Mouse (Mus musculus): Measurements from ENCODE around the gene Gm45208. TPM values are rescaled to one million over a fixed set of nuclear protein-coding genes. Genes with fewer than 3 reads are reported as not detected.

Gm45208 gene
- total and polyA plus RNA-seq, 3 experiments, result 6.2 TPM; not detected in 2

- no peak for DNase-seq
Measured at GRCm38 (mm10) chrX:7772766-7773165, 50.7 kb downstream of the Gm45208 start.

- no peak for DNase-seq
Measured at GRCm38 (mm10) chrX:7775501-7776205, 53.6 kb downstream of the Gm45208 start.

- DNase-seq, result peak; percentile 57
Measured at GRCm38 (mm10) chrX:7776329-7777082, 54.5 kb downstream of the Gm45208 start.

- DNase-seq, result no peak
Measured at GRCm38 (mm10) chrX:7778450-7779244, 56.6 kb downstream of the Gm45208 start.

GRCm38 (mm10) chrX:7779294-7779693 is 57.2 kb downstream of the Gm45208 start:
- DNase-seq, result no peak

Other genes with a start within 250 kb of the Gm45208 start
- gene Foxp3, start 148.6 kb upstream of the Gm45208 start, total RNA-seq (2021), result not detected
- 0.06 and 0.18 TPM in 2 replicates for gene Foxp3, start 148.6 kb upstream of the Gm45208 start, polyA plus RNA-seq (2012; rRNA removed)
- gene Ppp1r3f, start 148.0 kb upstream of the Gm45208 start, total RNA-seq (2021), result 1 to 10 TPM; 2.6 to 4.5 TPM
- 5.0 and 6.2 TPM in 2 replicates for gene Ppp1r3f, start 148.0 kb upstream of the Gm45208 start, polyA plus RNA-seq (2012; rRNA removed)
- gene Ccdc22, start 116.7 kb upstream of the Gm45208 start, total RNA-seq (2021), result 10 to 100 TPM; 21.3 to 22.4 TPM
- gene Ccdc22, start 116.7 kb upstream of the Gm45208 start, polyA plus RNA-seq (2012; rRNA removed), result 21.6 and 24.0 TPM in 2 replicates
- under 1 TPM in 1 of 2 experiments, not detected in 1; 0.07 TPM for gene Cacna1f, start 115.2 kb upstream of the Gm45208 start, total RNA-seq (2021)
- 0.06 TPM in 1 of 2 replicates, not detected in the other for gene Cacna1f, start 115.2 kb upstream of the Gm45208 start, polyA plus RNA-seq (2012; rRNA removed)
- gene Syp, start 83.8 kb upstream of the Gm45208 start, total RNA-seq (2021), result 10 to 100 TPM; 34.3 to 81.7 TPM
- 20.4 and 21.6 TPM in 2 replicates for gene Syp, start 83.8 kb upstream of the Gm45208 start, polyA plus RNA-seq (2012; rRNA removed)
- 10 to 100 TPM in 1 of 2 experiments, 1 to 10 TPM in 1; 10.0 to 12.3 TPM for gene Prickle3, start 65.0 kb upstream of the Gm45208 start, total RNA-seq (2021)
- 46.0 and 46.4 TPM in 2 replicates for gene Prickle3, start 65.0 kb upstream of the Gm45208 start, polyA plus RNA-seq (2012; rRNA removed)
- gene Plp2, start 50.9 kb upstream of the Gm45208 start, total RNA-seq (2021), result 10 to 100 TPM; 72.7 to 93.7 TPM
- 87.0 and 88.3 TPM in 2 replicates for gene Plp2, start 50.9 kb upstream of the Gm45208 start, polyA plus RNA-seq (2012; rRNA removed)
- gene Magix, start 41.0 kb upstream of the Gm45208 start, total RNA-seq (2021), result under 1 TPM; 0.35 to 0.76 TPM
- 0.77 and 2.5 TPM in 2 replicates for gene Magix, start 41.0 kb upstream of the Gm45208 start, polyA plus RNA-seq (2012; rRNA removed)
- gene Gpkow, start 25.1 kb upstream of the Gm45208 start, total RNA-seq (2021), result 10 to 100 TPM; 55.7 to 58.4 TPM
- gene Gpkow, start 25.1 kb upstream of the Gm45208 start, polyA plus RNA-seq (2012; rRNA removed), result 4.2 and 5.4 TPM in 2 replicates
- 10 to 100 TPM; 63.7 to 68.0 TPM for gene Wdr45, start 7.9 kb upstream of the Gm45208 start, total RNA-seq (2021)
- gene Wdr45, start 7.9 kb upstream of the Gm45208 start, polyA plus RNA-seq (2012; rRNA removed), result 51.1 and 51.5 TPM in 2 replicates
- 10 to 100 TPM; 12.9 to 17.9 TPM for gene Praf2, start 6.2 kb downstream of the Gm45208 start, total RNA-seq (2021)
- 37.3 and 55.0 TPM in 2 replicates for gene Praf2, start 6.2 kb downstream of the Gm45208 start, polyA plus RNA-seq (2012; rRNA removed)
- 1 to 10 TPM; 2.9 to 3.7 TPM for gene Ccdc120, start 28.7 kb downstream of the Gm45208 start, total RNA-seq (2021)
- 11.6 and 12.8 TPM in 2 replicates for gene Ccdc120, start 28.7 kb downstream of the Gm45208 start, polyA plus RNA-seq (2012; rRNA removed)
- 10 to 100 TPM; 45.4 to 59.2 TPM for gene Tfe3, start 40.3 kb downstream of the Gm45208 start, total RNA-seq (2021)
- 40.7 and 41.3 TPM in 2 replicates for gene Tfe3, start 40.3 kb downstream of the Gm45208 start, polyA plus RNA-seq (2012; rRNA removed)
- 10 to 100 TPM; 44.7 to 47.8 TPM for gene Gripap1, start 67.5 kb downstream of the Gm45208 start, total RNA-seq (2021)
- gene Gripap1, start 67.5 kb downstream of the Gm45208 start, polyA plus RNA-seq (2012; rRNA removed), result 18.3 and 19.5 TPM in 2 replicates
- under 1 TPM; 0.86 to 0.92 TPM for gene Kcnd1, start 100.0 kb downstream of the Gm45208 start, total RNA-seq (2021)
- 1.1 and 1.2 TPM in 2 replicates for gene Kcnd1, start 100.0 kb downstream of the Gm45208 start, polyA plus RNA-seq (2012; rRNA removed)
- gene Otud5, start 119.1 kb downstream of the Gm45208 start, total RNA-seq (2021), result 10 to 100 TPM; 53.9 to 65.8 TPM
- 34.5 and 51.6 TPM in 2 replicates for gene Otud5, start 119.1 kb downstream of the Gm45208 start, polyA plus RNA-seq (2012; rRNA removed)
- gene Pim2, start 156.0 kb downstream of the Gm45208 start, total RNA-seq (2021), result 10 to 100 TPM in 1 of 2 experiments, 1 to 10 TPM in 1; 7.3 to 12.6 TPM
- 23.0 and 23.7 TPM in 2 replicates for gene Pim2, start 156.0 kb downstream of the Gm45208 start, polyA plus RNA-seq (2012; rRNA removed)
- 10 to 100 TPM; 39.6 to 75.3 TPM for gene Slc35a2, start 161.8 kb downstream of the Gm45208 start, total RNA-seq (2021)
- 158 and 186 TPM in 2 replicates for gene Slc35a2, start 161.8 kb downstream of the Gm45208 start, polyA plus RNA-seq (2012; rRNA removed)
- 100 to 1,000 TPM; 102 to 144 TPM for gene Pqbp1, start 177.0 kb downstream of the Gm45208 start, total RNA-seq (2021)
- 93.3 and 120 TPM in 2 replicates for gene Pqbp1, start 177.0 kb downstream of the Gm45208 start, polyA plus RNA-seq (2012; rRNA removed)
- 100 to 1,000 TPM; 102 to 113 TPM for gene Timm17b, start 177.1 kb downstream of the Gm45208 start, total RNA-seq (2021)
- 79.3 and 93.5 TPM in 2 replicates for gene Timm17b, start 177.1 kb downstream of the Gm45208 start, polyA plus RNA-seq (2012; rRNA removed)
- not detected for gene Gm10491, start 185.6 kb downstream of the Gm45208 start, total RNA-seq (2021)
- not detected in 2 replicates for gene Gm10491, start 185.6 kb downstream of the Gm45208 start, polyA plus RNA-seq (2012; rRNA removed)
- not detected for gene Gm10490, start 187.3 kb downstream of the Gm45208 start, total RNA-seq (2021)
- gene Gm10490, start 187.3 kb downstream of the Gm45208 start, polyA plus RNA-seq (2012; rRNA removed), result not detected in 2 replicates
- 10 to 100 TPM; 34.7 to 59.2 TPM for gene Pcsk1n, start 197.6 kb downstream of the Gm45208 start, total RNA-seq (2021)
- 223 and 268 TPM in 2 replicates for gene Pcsk1n, start 197.6 kb downstream of the Gm45208 start, polyA plus RNA-seq (2012; rRNA removed)
- not detected for gene Eras, start 206.4 kb downstream of the Gm45208 start, total RNA-seq (2021)
- gene Eras, start 206.4 kb downstream of the Gm45208 start, polyA plus RNA-seq (2012; rRNA removed), result not detected in 2 replicates
- 10 to 100 TPM; 13.3 to 16.1 TPM for gene Hdac6, start 225.6 kb downstream of the Gm45208 start, total RNA-seq (2021)
- gene Hdac6, start 225.6 kb downstream of the Gm45208 start, polyA plus RNA-seq (2012; rRNA removed), result 23.2 and 25.2 TPM in 2 replicates

Measured in adrenal gland, adult 2 months (tissue).